Mouse (Mus musculus) inflammation-experienced regulatory T-cells (primary cell): ENCODE data around the gene B230307C23Rik. TPM values are rescaled to one million over a fixed set of nuclear protein-coding genes. Genes with fewer than 3 reads are reported as not detected.

ENCODE experiments used
- polyA plus RNA-seq, 2 experiments: library from polyadenylated mRNA; unstranded; fragments of 100-300 nt; shearing (Covaris generic); gene quantifications; one replicate each; pipeline ENCODE4 v1.2.1; 2017

Gene B230307C23Rik
- polyA plus RNA-seq, result 10 to 100 TPM; 29.5 to 38.7 TPM

DNA sequence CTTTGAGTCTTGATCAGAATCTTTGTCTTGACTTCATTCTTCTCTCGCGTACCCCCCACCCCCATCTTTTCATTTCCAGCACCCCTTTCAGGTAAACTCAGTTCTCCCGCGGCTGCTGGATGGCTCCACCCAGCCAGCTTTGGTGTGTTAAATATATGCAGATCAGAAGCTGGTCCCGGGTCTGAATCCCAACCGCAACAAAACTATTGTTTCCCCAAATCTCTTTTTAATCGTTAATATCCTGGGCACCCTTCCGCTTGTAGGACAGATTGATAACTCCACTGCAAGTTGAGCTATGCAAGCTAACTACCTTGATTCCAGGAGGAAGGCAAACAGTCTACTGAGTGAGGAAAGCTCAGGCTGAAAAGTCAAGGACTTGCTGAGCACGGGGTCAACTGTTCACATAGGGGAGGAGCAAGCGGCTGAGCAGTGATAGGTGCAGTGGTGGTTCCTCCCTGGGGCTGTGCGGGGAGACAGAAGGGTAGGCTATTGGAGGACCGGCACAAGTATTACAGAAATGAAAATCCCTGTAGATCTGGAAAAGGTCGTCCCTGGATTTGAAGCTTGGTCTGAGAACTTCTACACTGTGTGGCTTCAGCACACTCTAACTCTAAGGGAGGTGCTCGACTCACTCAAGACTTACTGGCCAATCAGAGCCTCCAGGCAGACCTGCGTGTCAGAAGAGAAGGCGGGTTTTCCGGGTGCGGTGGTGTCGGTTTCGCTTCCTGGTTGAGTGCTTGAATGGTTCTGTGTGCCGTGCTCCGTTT is at the start of gene B230307C23Rik:
Gene B230307C23Rik, plus strand, starts transcription at position 700 of the 767 bp plus-strand sequence.

DNA sequence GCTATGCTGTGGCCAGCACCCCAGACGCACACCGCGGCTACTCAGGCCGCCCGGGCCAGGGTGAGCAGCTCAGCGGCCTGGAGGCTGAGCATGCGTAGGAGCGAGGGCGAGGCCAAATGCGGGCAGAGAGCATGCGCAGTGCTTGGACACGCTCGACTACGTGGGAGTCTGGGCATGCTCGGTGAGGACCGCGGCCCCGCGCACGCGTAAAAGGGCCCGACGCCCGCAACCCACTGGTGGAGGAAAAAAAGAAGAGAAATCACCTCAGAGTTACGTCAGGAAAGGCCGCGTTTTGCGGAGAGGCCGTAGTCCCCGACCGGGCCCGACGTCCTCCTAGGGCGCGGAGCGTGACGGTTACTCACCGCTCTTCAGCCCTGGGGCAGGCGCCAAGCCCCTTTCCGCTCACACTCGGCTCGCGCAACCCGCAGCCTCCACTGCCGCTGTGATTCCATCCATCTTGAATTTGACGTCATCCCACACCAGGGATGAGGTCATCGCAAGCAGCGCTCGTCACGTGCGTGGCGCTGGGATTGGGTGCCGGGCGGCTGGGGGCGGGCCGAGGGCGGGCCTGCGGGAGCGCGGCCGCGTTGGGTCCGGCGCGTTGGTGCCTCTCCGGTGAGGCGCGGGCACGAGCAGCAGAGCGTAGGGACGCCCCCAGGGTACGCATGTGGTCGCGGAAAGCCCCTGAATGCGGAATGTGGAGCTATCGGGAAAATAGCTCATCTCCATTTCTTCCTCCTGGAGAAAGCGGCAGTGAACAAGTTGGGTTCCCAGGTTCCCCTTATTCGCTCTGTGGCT is 34.8 kb upstream of the B230307C23Rik start, which contains the start of the genes C2cd2 and Zbtb21:
Gene C2cd2, minus strand, starts transcription at position 448 of the 798 bp plus-strand sequence.
Gene Zbtb21, minus strand, starts transcription at position 472 of the 798 bp plus-strand sequence.

Other genes with a start within 250 kb of the B230307C23Rik start
- under 1 TPM; 0.24 to 0.99 TPM for gene Ripk4, start 233.5 kb upstream of the B230307C23Rik start, polyA plus RNA-seq
- gene Prdm15, start 145.5 kb upstream of the B230307C23Rik start, polyA plus RNA-seq, result 10 to 100 TPM; 21.9 to 45.7 TPM
- 10 to 100 TPM; 13.8 to 14.4 TPM for gene C2cd2, start 34.7 kb upstream of the B230307C23Rik start, polyA plus RNA-seq
- gene Zbtb21, start 34.7 kb upstream of the B230307C23Rik start, polyA plus RNA-seq, result 10 to 100 TPM; 12.5 to 18.2 TPM
- gene A630089N07Rik, start 85.1 kb downstream of the B230307C23Rik start, polyA plus RNA-seq, result 10 to 100 TPM; 15.6 to 19.5 TPM